Mouse (Mus musculus): ENCODE measurements at regions not wholly inside any gene's neighbourhood (a gene's known extent, or its start where the extent isn't known, plus 50 kb on each side); places are given as distances from the start of the nearest gene placed in this dataset.

DNA sequence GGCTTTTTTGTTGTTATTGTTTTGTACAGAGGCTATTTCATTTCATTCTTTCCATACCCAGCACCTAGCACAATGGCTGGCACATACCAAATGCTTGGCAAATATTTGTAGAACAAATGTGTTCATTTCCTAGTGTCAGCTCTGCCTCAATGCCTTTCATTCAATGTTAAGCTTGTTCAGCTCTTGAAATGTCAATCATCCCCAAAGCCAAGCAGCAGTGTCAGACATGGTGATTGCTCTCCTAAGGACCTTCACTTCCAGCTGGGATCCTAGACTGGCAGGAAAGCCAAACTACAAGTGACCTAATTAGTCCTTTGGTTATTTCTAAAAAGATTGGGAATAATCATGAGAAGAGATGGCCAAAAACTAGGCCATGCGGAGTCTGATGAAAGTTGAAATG lies 50.0 kb upstream of the Mdga2 start:
- no peak for TF ChIP-seq CTCF (IDR thresholded peaks at IDR 0.05; ENCODE audit: low read depth)
- no peak for TF ChIP-seq EP300 (IDR thresholded peaks at IDR 0.05; ENCODE audit: low read depth)

All from heart, postnatal 0 days (tissue).